Mouse (Mus musculus): ENCODE data around the gene Maml3. TPM values are rescaled to one million over a fixed set of nuclear protein-coding genes. Genes with fewer than 3 reads are reported as not detected.

The Maml3 gene
- polyA plus RNA-seq, 1 experiment from 2014 or later, result 6.0 TPM

DNA sequence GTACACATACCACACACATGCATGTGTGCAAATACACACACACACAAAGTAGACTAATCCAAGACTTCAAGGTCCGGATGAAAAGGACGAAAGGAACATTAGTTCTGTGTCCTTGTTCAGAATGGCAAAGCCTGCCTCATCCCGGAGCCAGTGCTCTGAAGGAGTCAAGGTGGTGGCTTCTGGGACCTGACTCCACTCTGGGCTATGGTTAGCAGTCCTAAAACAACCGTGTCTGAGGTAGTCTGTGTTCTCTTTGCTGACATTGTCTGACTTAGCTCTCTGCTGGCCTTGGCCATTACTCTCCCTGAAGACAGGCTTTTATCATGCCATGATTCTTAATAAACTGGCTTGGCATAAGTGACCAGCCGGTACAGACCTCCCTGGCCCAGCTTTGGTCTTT is 445.5 kb downstream of the Maml3 start:
- Histone ChIP-seq H3K27me3 (replicated peaks; ENCODE audit: low read depth, poor library complexity, severe bottlenecking) (no peaks in the 10 kb centered on the region), H3K9me3 (no peaks in the 10 kb centered on the region), H3K27ac (replicated peaks) (no peak overlapping the region), H3K36me3 (replicated peaks) (no peaks in the 10 kb centered on the region), H3K4me1 (peaks cover 23% of the 10 kb centered on the region), H3K4me3 (no peak overlapping the region)
- DNase-seq (ENCODE audit: low spot score), result no peak
- WGBS, result 89% methylated on average over 5 of the region's 5 CpGs

DNA sequence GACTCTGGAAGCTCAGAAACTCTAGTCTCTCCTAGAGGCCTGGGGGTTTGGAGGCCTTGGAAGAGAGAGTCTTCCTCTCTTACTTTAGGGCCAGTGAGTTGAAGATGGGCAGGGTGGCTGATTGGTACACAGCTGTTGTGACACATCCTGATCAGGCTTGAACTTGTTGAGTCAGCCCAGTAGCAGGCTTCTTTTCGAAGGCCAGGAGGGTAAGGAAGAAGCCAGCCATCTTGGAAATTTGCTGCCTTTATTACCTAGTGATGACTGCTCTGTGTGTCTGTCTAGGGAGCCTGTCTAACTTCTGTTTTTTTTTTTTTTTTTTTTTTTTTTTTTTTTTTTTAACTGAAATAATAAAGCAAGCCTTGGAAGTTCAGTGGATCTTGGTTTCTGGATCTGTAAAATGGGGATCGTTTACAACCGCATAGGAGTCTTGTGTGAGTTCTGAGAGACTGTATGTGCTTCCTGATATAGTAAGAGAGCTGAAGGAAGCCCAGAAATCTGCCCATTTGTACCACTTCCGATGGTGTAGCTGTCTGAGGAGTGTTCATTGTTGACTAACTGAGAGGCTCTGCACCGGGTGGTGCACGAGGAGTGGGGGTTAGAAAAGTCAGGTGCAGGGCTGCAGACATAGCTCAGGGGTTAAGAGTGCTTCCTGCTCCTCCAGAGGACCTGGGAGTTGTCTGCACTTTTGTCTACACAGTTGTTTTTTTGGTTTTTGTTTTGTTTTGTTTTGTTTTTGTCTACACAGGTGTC is 450.4 kb downstream of the Maml3 start:
- H3K4me1 ChIP-seq, result peaks cover 37% of the 10 kb centered on the region
- H3K4me3 ChIP-seq, result no peak overlapping the region
- WGBS, result 80% methylated on average over 6 of the region's 6 CpGs
- no peaks in the 10 kb centered on the region for H3K9me3 ChIP-seq
- no peaks in the 10 kb centered on the region for H3K36me3 ChIP-seq (replicated peaks)
- DNase-seq (ENCODE audit: low spot score), result no peak
- H3K27me3 ChIP-seq (replicated peaks; ENCODE audit: low read depth, poor library complexity, severe bottlenecking), result no peaks in the 10 kb centered on the region
- H3K27ac ChIP-seq (replicated peaks), result no peak overlapping the region

DNA sequence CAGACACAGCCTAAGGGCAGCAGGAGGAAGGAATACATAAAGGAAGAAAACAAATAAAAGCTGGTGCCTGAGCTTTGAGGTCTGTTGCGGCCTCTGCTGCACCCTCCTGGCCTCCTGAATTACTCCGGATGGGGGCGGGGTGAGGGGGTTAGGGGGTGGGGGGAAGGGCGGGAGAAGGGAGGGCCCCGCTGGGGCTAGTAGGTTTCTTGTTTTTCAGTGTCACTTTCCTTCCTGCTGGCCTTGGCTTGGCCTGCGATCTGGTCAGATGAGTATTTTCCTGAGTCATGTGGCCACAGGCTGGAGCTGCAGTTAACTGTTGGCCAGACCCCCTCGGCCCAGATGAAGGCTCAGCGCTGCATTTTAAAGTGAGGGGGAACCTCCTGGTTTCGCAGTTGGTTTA is 452.2 kb downstream of the Maml3 start:
- H3K4me1 ChIP-seq, result peaks cover 48% of the 10 kb centered on the region
- peak overlapping the region; percentile 85 for H3K27ac ChIP-seq (replicated peaks)
- no peaks in the 10 kb centered on the region for H3K9me3 ChIP-seq
- WGBS, result 2% methylated on average over 9 of the region's 9 CpGs
- DNase-seq (ENCODE audit: low spot score), result peak; percentile 85
- no peaks in the 10 kb centered on the region for H3K36me3 ChIP-seq (replicated peaks)
- H3K27me3 ChIP-seq (replicated peaks; ENCODE audit: low read depth, poor library complexity, severe bottlenecking), result no peaks in the 10 kb centered on the region
- H3K4me3 ChIP-seq, result peak overlapping the region; percentile 45

DNA sequence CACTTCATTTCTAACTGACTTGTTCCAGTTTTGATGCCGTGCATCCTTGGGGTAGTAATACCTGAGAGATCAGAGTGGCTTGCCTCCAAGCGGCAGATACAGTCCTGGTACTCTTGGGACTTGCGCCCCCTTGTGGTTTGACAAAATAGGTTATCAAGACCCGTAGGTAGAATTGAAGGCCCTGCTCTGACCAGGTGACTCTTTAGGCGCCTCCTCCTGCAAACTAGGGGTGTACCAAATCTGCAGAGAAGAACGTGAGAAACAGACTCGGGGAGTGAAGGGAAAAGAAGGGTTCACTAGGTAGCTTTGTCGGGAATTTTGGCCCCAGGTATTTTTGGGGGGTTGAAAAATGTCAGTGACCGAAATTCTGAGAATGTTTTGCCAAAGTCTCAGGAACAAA is 452.6 kb downstream of the Maml3 start:
- WGBS, result 3% methylated on average over 9 of the region's 9 CpGs
- no peaks in the 10 kb centered on the region for H3K27me3 ChIP-seq (replicated peaks; ENCODE audit: low read depth, poor library complexity, severe bottlenecking)
- H3K4me3 ChIP-seq, result peak overlapping the region; percentile 45
- H3K36me3 ChIP-seq (replicated peaks), result no peaks in the 10 kb centered on the region
- peak; percentile 84 for DNase-seq (ENCODE audit: low spot score)
- peak overlapping the region; percentile 85 for H3K27ac ChIP-seq (replicated peaks)
- H3K4me1 ChIP-seq, result peaks cover 48% of the 10 kb centered on the region
- H3K9me3 ChIP-seq, result no peaks in the 10 kb centered on the region

DNA sequence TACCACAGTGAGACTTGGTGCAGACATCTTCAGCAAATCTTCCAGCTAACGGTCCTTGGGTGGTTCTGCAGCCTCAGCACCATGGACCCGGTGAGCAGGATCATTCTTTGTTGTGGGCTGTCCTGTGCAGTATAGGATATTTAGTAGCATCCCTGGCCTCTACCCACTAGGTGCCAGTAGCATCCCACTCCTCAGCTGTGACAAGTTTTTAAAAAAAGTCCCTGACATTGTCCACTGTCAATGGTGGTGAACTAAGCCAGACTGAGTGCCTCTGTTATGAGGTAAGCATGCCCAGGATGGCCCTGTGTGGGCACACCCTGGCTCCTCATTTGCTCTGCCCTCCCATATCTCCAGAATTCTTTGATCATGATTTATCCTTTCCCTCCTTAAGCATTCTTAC is 453.7 kb downstream of the Maml3 start:
- H3K4me3 ChIP-seq, result no peak overlapping the region
- no peaks in the 10 kb centered on the region for H3K9me3 ChIP-seq
- WGBS, result 86% methylated on average over 2 of the region's 2 CpGs
- H3K36me3 ChIP-seq (replicated peaks), result no peaks in the 10 kb centered on the region
- peaks cover 54% of the 10 kb centered on the region for H3K4me1 ChIP-seq
- H3K27ac ChIP-seq (replicated peaks), result 0 out of 2 replicates have a peak overlapping the region, but pooled peaks have one; percentile 85
- DNase-seq (ENCODE audit: low spot score), result no peak
- H3K27me3 ChIP-seq (replicated peaks; ENCODE audit: low read depth, poor library complexity, severe bottlenecking), result no peaks in the 10 kb centered on the region

DNA sequence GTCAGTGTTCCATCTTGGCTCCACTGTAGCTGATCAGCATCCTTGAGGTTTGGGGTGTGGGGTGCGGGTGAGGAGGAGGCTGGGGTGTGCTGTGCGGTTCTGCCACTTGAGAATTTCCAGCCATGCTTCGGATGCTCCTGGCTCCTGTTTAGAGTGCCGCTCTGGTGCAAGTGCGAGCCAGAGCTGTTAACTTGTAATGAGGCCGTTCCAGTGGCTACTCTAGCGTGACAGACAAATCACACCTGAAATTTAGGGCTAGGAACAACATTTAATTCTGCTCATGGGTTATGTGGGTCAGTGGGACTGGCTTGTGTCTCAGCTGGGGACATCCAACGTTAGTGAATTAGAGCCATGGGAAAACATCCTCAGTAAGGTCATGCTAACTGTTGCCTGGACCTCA is 454.9 kb downstream of the Maml3 start:
- Histone ChIP-seq H3K9me3 (no peaks in the 10 kb centered on the region), H3K4me1 (peaks cover 50% of the 10 kb centered on the region), H3K27ac (replicated peaks) (no peak overlapping the region), H3K27me3 (replicated peaks; ENCODE audit: low read depth, poor library complexity, severe bottlenecking) (no peaks in the 10 kb centered on the region), H3K4me3 (no peak overlapping the region), H3K36me3 (replicated peaks) (no peaks in the 10 kb centered on the region)
- peak; percentile 11 for DNase-seq (ENCODE audit: low spot score)
- 77% methylated on average over 8 of the region's 8 CpGs for WGBS

DNA sequence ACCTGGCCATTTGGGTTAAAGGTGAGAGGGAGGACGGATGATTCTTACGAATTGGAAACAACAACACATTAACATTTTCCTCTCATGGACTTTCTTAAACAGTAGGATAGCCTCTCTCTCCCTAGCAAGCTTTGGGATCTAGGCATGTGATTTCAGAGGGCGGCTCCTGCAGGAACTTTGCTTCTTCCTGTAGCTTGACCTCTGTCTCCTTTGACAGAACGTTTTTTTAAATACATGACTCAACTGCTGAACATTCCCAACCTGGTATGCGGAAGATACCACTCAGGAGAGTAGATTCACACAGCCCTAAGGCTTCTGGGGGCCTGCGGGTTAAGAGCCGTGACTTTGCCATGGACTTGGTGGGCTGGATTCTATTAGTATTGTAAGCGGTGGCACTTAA is 455.4 kb downstream of the Maml3 start:
- no peaks in the 10 kb centered on the region for H3K36me3 ChIP-seq (replicated peaks)
- no peak for DNase-seq (ENCODE audit: low spot score)
- H3K9me3 ChIP-seq, result no peaks in the 10 kb centered on the region
- no peaks in the 10 kb centered on the region for H3K27me3 ChIP-seq (replicated peaks; ENCODE audit: low read depth, poor library complexity, severe bottlenecking)
- no peak overlapping the region for H3K4me3 ChIP-seq
- no peak overlapping the region; the same call in 1 of the 2 replicates for H3K27ac ChIP-seq (replicated peaks)
- peaks cover 50% of the 10 kb centered on the region for H3K4me1 ChIP-seq
- 70% methylated on average over 8 of the region's 8 CpGs for WGBS

DNA sequence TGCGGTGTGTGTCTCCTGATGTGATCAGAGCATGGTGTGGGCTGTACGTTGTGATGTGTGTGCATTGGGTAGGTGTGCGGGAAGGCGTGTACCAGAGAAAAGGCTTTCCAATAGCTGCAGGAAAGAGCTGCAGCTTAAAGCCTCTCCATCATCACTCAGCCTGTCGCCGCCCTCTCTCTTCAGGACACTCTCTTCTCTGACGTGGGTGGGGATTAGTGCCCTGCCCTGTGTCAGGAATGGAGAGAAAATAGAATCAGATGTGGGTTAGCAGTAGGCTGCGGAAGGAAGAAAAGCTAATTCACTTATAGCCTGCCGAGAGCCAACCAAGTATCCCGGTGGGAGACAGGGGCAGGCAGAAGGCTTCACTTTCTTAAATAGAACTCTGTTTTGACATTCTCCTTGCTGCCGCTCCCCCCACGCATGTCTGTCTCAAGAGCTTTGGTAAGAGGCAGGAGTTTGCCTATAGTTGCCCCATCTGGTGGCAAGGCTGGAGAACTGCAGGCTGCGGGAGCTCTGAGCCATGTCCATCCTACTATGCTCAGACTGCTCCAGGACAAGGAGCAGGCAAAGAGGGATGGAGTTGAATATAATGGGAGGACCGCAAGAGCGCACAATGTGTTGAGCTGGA is 456.7 kb downstream of the Maml3 start:
- Histone ChIP-seq H3K9me3 (no peaks in the 10 kb centered on the region), H3K4me3 (peak overlapping the region; percentile 31; the same call in 1 of the 2 replicates), H3K27ac (replicated peaks) (peak overlapping the region; percentile 57; the same call in 1 of the 2 replicates), H3K27me3 (replicated peaks; ENCODE audit: low read depth, poor library complexity, severe bottlenecking) (no peaks in the 10 kb centered on the region), H3K36me3 (replicated peaks) (no peaks in the 10 kb centered on the region), H3K4me1 (peaks cover 43% of the 10 kb centered on the region)
- DNase-seq (ENCODE audit: low spot score), result peak; percentile 85
- WGBS, result 41% methylated on average over 15 of the region's 15 CpGs

DNA sequence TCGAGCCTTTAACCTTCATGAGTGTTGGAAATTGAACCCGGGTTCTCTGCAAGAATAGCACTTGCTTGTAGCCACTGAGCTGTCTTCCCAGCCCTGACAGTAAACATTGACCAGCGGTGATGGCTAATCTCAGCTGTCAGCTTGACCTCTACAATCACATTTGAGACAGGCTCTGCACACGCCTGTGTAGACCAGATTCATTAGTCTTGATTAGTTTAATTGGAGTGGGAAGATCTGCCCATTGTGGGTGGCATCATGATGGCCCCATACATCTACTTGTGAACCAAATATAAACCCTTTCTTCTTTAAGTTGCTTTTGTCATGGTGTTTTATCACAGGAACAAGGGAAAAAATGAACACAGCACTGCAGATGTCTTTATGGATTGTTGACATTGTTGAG is 457.5 kb downstream of the Maml3 start:
- H3K27ac ChIP-seq (replicated peaks), result no peak overlapping the region
- 82% methylated on average over 4 of the region's 4 CpGs for WGBS
- no peak for DNase-seq (ENCODE audit: low spot score)
- H3K9me3 ChIP-seq, result no peaks in the 10 kb centered on the region
- peaks cover 35% of the 10 kb centered on the region for H3K4me1 ChIP-seq
- H3K4me3 ChIP-seq, result no peak overlapping the region
- H3K36me3 ChIP-seq (replicated peaks), result no peaks in the 10 kb centered on the region
- no peaks in the 10 kb centered on the region for H3K27me3 ChIP-seq (replicated peaks; ENCODE audit: low read depth, poor library complexity, severe bottlenecking)

DNA sequence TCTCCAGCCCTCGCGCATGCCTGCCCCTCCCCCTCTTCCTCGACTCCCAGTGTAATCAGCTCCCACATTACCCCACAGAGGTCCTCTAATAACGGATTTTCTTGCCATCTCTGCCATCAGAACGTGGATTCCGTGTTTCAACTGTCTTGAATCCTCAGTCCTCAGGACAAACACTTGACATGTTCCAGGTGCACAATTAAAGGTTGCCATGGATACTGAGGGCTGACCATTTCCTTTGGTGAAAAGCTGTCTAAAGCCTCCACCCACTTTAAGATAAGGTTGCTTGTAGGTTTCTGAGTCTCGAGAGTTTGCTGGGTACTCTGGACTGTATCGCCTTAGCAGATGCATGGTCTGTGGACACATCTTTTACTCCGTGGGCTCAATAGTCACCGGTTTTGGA is 458.6 kb downstream of the Maml3 start:
- 78% methylated on average over 10 of the region's 10 CpGs for WGBS
- no peak for DNase-seq (ENCODE audit: low spot score)
- H3K4me1 ChIP-seq, result peaks cover 25% of the 10 kb centered on the region

DNA sequence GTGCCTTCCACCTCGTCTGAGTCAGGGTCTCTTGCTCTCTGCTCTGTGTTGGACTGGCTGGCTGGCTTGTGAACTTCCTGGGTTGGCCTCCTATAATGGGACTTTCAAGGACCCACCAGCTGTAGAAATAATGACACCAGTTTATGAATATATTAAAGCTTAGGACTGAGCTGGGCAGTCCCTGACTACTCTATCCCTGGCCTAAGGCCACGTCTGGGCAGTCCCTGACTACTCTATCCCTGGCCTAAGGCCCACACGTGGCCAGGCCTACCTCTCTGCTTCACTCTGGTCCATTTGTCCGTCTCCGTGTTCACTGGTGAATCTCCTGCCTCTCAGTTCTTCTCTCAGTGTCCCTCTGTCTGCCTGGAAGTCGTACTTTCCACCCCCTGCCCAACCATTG is 459.4 kb downstream of the Maml3 start:
- Histone ChIP-seq H3K4me1 (peaks cover 25% of the 10 kb centered on the region), H3K4me3 (no peak overlapping the region), H3K36me3 (replicated peaks) (no peaks in the 10 kb centered on the region), H3K9me3 (no peaks in the 10 kb centered on the region), H3K27me3 (replicated peaks; ENCODE audit: low read depth, poor library complexity, severe bottlenecking) (no peaks in the 10 kb centered on the region), H3K27ac (replicated peaks) (no peak overlapping the region)
- DNase-seq (ENCODE audit: low spot score), result no peak
- 88% methylated on average over 6 of the region's 6 CpGs for WGBS

More for the DNA sequence above, 458.6 kb downstream of the Maml3 start:
- Histone ChIP-seq H3K4me3 (no peak overlapping the region), H3K9me3 (no peaks in the 10 kb centered on the region), H3K36me3 (replicated peaks) (no peaks in the 10 kb centered on the region), H3K27me3 (replicated peaks; ENCODE audit: low read depth, poor library complexity, severe bottlenecking) (no peaks in the 10 kb centered on the region), H3K27ac (replicated peaks) (no peak overlapping the region)

DNA sequence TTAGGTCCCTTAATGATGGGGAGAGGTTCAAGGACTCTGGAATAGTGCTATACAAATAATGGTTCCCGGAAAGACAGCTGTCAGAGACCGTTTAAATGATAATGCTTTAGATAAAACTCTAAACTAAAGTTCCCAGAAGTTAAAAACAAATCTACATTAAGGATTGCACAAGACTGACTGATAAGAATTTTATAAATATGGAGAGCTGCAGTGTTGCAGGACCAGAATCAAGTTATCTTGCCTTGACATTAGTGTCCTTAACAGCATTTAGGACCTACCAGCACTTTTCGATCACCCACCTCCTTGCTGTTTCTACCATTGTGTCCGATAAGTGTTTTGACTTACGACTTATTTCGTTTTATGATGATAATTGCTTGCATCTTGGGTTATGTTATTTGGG is 466.6 kb downstream of the Maml3 start:
- Histone ChIP-seq H3K4me3 (no peak overlapping the region), H3K36me3 (replicated peaks) (no peaks in the 10 kb centered on the region), H3K4me1 (peaks cover 4% of the 10 kb centered on the region; the same call in 1 of the 2 replicates), H3K9me3 (0 out of 2 replicates have a peak, but pooled peaks cover 2% of the 10 kb centered on the region), H3K27me3 (replicated peaks; ENCODE audit: low read depth, poor library complexity, severe bottlenecking) (no peaks in the 10 kb centered on the region), H3K27ac (replicated peaks) (no peak overlapping the region)
- 93% methylated on average over 6 of the region's 6 CpGs for WGBS
- no peak for DNase-seq (ENCODE audit: low spot score)

DNA sequence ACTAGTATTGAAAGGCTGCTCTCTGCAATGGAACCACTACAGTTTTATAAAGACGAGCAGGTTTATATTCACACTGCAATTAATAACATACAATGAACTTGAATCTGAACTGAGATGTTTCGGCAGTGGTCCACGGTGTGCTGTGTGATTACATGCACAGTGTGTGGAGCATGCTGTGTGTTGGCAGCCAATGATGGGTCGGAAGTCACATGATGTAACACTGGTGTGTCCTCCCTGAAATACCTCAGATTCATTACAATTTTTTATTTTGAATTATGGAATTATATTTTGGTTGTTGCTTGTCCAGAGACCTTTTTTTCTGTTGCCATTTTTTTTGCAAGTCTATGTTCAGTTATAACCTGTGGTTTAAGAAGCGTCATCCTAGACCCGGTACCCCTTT is 467.6 kb downstream of the Maml3 start:
- H3K4me1 ChIP-seq, result peaks cover 4% of the 10 kb centered on the region; the same call in 1 of the 2 replicates
- no peaks in the 10 kb centered on the region for H3K27me3 ChIP-seq (replicated peaks; ENCODE audit: low read depth, poor library complexity, severe bottlenecking)
- WGBS, result 94% methylated on average over 6 of the region's 6 CpGs
- no peak for DNase-seq (ENCODE audit: low spot score)
- no peak overlapping the region for H3K4me3 ChIP-seq
- H3K27ac ChIP-seq (replicated peaks), result no peak overlapping the region
- H3K9me3 ChIP-seq, result 0 out of 2 replicates have a peak, but pooled peaks cover 2% of the 10 kb centered on the region
- no peaks in the 10 kb centered on the region for H3K36me3 ChIP-seq (replicated peaks)

All from embryonic facial prominence, embryonic 10.5 days (tissue).